Mouse (Mus musculus) bone marrow, adult 2 months (tissue): ENCODE results near the gene Sntb2. TPM values are rescaled to one million over a fixed set of nuclear protein-coding genes. Genes with fewer than 3 reads are reported as not detected.
"Not testable (repeated sequence)": the region's sequence is repeated elsewhere in the genome, so short reads cannot be mapped to it uniquely, and the experiment has no call there.

Experiments
- H3K27ac ChIP-seq: fragments of 200-500 bp; 2 replicates; pipeline ENCODE4 v1.5.1; 2012; ENCODE audit warnings: low read depth, mild to moderate bottlenecking, control low read depth, inconsistent platforms, low read length; ENCODE audit not compliant: control insufficient read depth, poor library complexity, insufficient read depth
- H3K4me1 ChIP-seq: fragments of 200-500 bp; 2 replicates; pipeline ENCODE4 v1.6.1; 2011; ENCODE audit warnings: low read length; ENCODE audit not compliant: control insufficient read depth, insufficient read depth
- H3K4me3 ChIP-seq: fragments of 200-500 bp; replicated peaks from 2 replicates; pipeline ENCODE3; 2011; ENCODE audit warnings: mild to moderate bottlenecking, low read depth, low read length, control low read depth; ENCODE audit not compliant: control insufficient read depth
- CTCF ChIP-seq: fragments of 200-500 bp; IDR thresholded peaks from 2 replicates; pipeline ENCODE4 v1.5.1; 2011; ENCODE audit warnings: low read length, control low read depth; ENCODE audit not compliant: control insufficient read depth, insufficient read depth
- POLR2A ChIP-seq: fragments of 200-500 bp; IDR thresholded peaks from 2 replicates; pipeline ENCODE4 v1.6.1; 2011; ENCODE audit warnings: low read depth, mild to moderate bottlenecking, control low read depth, low read length, borderline replicate concordance; ENCODE audit not compliant: control insufficient read depth
- WGBS: fragments of 180-500 bp; shearing (Covaris S2); methylation state at CpG from one replicate; pipeline ENCODE4 v1.1.7; 2018; 5-methylcytosine and 5-hydroxymethylcytosine counted together
- polyA plus RNA-seq: library from polyadenylated mRNA; stranded (reverse); fragments of >200 nt; gene quantifications from 2 replicates; pipeline ENCODE4 v1.2.4, GENCODE M21; 2011; ENCODE audit warnings: low replicate concordance; ENCODE audit not compliant: missing spikeins, insufficient read depth, insufficient read length

Gene Sntb2
- polyA plus RNA-seq, 1 experiment: 5.2 TPM

GRCm38 (mm10) chr8:106972538-106973264 is 37.2 kb downstream of the Sntb2 start:
- WGBS: 12% methylated on average over 6 of the region's 6 CpGs
- Histone ChIP-seq H3K4me3 (no peak overlapping the region), H3K27ac (peak overlapping the region; percentile 36; the same call in 1 of the 2 replicates), H3K4me1 (peaks cover 2% of the 10 kb centered on the region; the same call in 1 of the 2 replicates)
- TF ChIP-seq POLR2A (no peak), CTCF (no peak)

- 53% methylated on average over 3 of the region's 3 CpGs for WGBS
- H3K4me3 ChIP-seq, H3K27ac ChIP-seq, H3K4me1 ChIP-seq: not testable (repeated sequence)
Observed at GRCm38 (mm10) chr8:106973526-106973925, 38.0 kb downstream of the Sntb2 start.

- no peak overlapping the region for H3K27ac ChIP-seq
- TF ChIP-seq CTCF (no peak), POLR2A (no peak)
- H3K4me1 ChIP-seq: peaks cover 2% of the 10 kb centered on the region; the same call in 1 of the 2 replicates
- 74% methylated on average over 7 of the region's 7 CpGs for WGBS
- H3K4me3 ChIP-seq: no peak overlapping the region
Observed at GRCm38 (mm10) chr8:106974754-106975153, 39.2 kb downstream of the Sntb2 start.

GRCm38 (mm10) chr8:106975764-106976163 is 40.2 kb downstream of the Sntb2 start:
- TF ChIP-seq CTCF (no peak), POLR2A (no peak)
- 80% methylated on average over 2 of the region's 2 CpGs for WGBS
- H3K27ac ChIP-seq: no peak overlapping the region
- H3K4me3 ChIP-seq: no peak overlapping the region
- peaks cover 2% of the 10 kb centered on the region; the same call in 1 of the 2 replicates for H3K4me1 ChIP-seq

- H3K4me1 ChIP-seq: peaks cover 2% of the 10 kb centered on the region; the same call in 1 of the 2 replicates
- H3K27ac ChIP-seq: no peak overlapping the region
- 91% methylated on average over 4 of the region's 4 CpGs for WGBS
- no peak overlapping the region for H3K4me3 ChIP-seq
- TF ChIP-seq POLR2A: no peak
Observed at GRCm38 (mm10) chr8:106976436-106976835, 40.9 kb downstream of the Sntb2 start.

- whole genome bisulfite sequencing: 75% methylated on average over 2 of the region's 2 CpGs
- no peaks in the 10 kb centered on the region for H3K4me1 ChIP-seq
- H3K4me3 ChIP-seq: no peak overlapping the region
- no peak overlapping the region for H3K27ac ChIP-seq
- TF ChIP-seq POLR2A: no peak
- TF ChIP-seq CTCF: no peak
Observed at GRCm38 (mm10) chr8:106978755-106979251, 43.3 kb downstream of the Sntb2 start.

GRCm38 (mm10) chr8:106985404-106985821 is 49.9 kb downstream of the Sntb2 start:
- 87% methylated on average over 9 of the region's 9 CpGs for WGBS
- Histone ChIP-seq H3K4me1 (no peaks in the 10 kb centered on the region), H3K27ac (no peak overlapping the region), H3K4me3 (no peak overlapping the region)
- no peak for TF ChIP-seq POLR2A

GRCm38 (mm10) chr8:106985951-106986350 is 50.4 kb downstream of the Sntb2 start:
- TF ChIP-seq POLR2A (no peak), CTCF (no peak)
- H3K4me3 ChIP-seq: no peak overlapping the region
- H3K4me1 ChIP-seq: no peaks in the 10 kb centered on the region
- no peak overlapping the region for H3K27ac ChIP-seq

GRCm38 (mm10) chr8:106987557-106987956 is 52.0 kb downstream of the Sntb2 start:
- TF ChIP-seq CTCF (no peak), POLR2A (no peak)
- H3K4me1 ChIP-seq: no peaks in the 10 kb centered on the region
- no peak overlapping the region for H3K27ac ChIP-seq
- H3K4me3 ChIP-seq: no peak overlapping the region
